Mouse (Mus musculus): ENCODE measurements around the gene Glyr1. TPM values are rescaled to one million over a fixed set of nuclear protein-coding genes. Genes with fewer than 3 reads are reported as not detected.

Gene Glyr1
- total RNA-seq, 2 experiments from 2014 or later = 135 to 138 TPM

GRCm38 (mm10) chr16:4964731-4965391, 84.8 kb downstream of the Glyr1 start:
- no peak for DNase-seq (ENCODE audit: extremely low spot score in 1 of 2, low spot score in 1 of 2)

Other genes with a start within 250 kb of the Glyr1 start
- gene 4930562C15Rik, start 214.4 kb downstream of the Glyr1 start, total RNA-seq (2021) = not detected
- 100 to 1,000 TPM in 1 of 2 experiments, 10 to 100 TPM in 1; 93.5 to 103 TPM for gene Ubald1, start 169.5 kb downstream of the Glyr1 start, total RNA-seq (2021)
- gene Mgrn1, start 163.6 kb downstream of the Glyr1 start, total RNA-seq (2021) = 100 to 1,000 TPM; 219 to 221 TPM
- gene Nudt16l1, start 111.1 kb downstream of the Glyr1 start, total RNA-seq (2021) = 10 to 100 TPM; 68.8 to 78.4 TPM
- 10 to 100 TPM; 59.7 to 74.3 TPM for gene Anks3, start 85.7 kb downstream of the Glyr1 start, total RNA-seq (2021)
- not detected for gene Sept12, start 52.0 kb downstream of the Glyr1 start, total RNA-seq (2021)
- gene Smim22, start 42.6 kb downstream of the Glyr1 start, total RNA-seq (2021) = not detected
- 100 to 1,000 TPM; 361 to 407 TPM for gene Rogdi, start 36.3 kb downstream of the Glyr1 start, total RNA-seq (2021)
- gene Ubn1, start 194 bp upstream of the Glyr1 start, total RNA-seq (2021) = 10 to 100 TPM; 41.4 to 42.1 TPM
- gene Ppl, start 82.6 kb upstream of the Glyr1 start, total RNA-seq (2021) = 1 to 10 TPM; 1.3 to 1.6 TPM
- 1 to 10 TPM; 5.8 to 6.7 TPM for gene Sec14l5, start 97.2 kb upstream of the Glyr1 start, total RNA-seq (2021)
- 10 to 100 TPM in 1 of 2 experiments, 1 to 10 TPM in 1; 9.7 to 12.9 TPM for gene Nagpa, start 154.1 kb upstream of the Glyr1 start, total RNA-seq (2021)
- gene AU021092, start 172.4 kb upstream of the Glyr1 start, total RNA-seq (2021) = 1 to 10 TPM; 4.8 to 5.9 TPM
- 10 to 100 TPM; 27.1 to 31.7 TPM for gene Alg1, start 183.8 kb upstream of the Glyr1 start, total RNA-seq (2021)
- gene Eef2kmt, start 206.1 kb upstream of the Glyr1 start, total RNA-seq (2021) = 1 to 10 TPM; 3.3 to 5.6 TPM

Measured in layer of hippocampus, postnatal 25 days (tissue).